Mouse (Mus musculus) embryo, embryonic 11.5 days (tissue): Measurements from ENCODE around the gene Fry.

Experiments used
- DNase-seq: peaks from one replicate; pipeline ENCODE4 v3.0.0-alpha.2; 2012; ENCODE audit warnings: low read depth, low spot score

Fry gene

GRCm38 (mm10) chr5:150220333-150220732, 101.9 kb downstream of the Fry start:
- DNase-seq = no peak

- DNase-seq = no peak
These were observed 103.4 kb downstream of the Fry start for GRCm38 (mm10) chr5:150221806-150222205.

GRCm38 (mm10) chr5:150223546-150224239, 105.2 kb downstream of the Fry start:
- DNase-seq = no peak

DNA sequence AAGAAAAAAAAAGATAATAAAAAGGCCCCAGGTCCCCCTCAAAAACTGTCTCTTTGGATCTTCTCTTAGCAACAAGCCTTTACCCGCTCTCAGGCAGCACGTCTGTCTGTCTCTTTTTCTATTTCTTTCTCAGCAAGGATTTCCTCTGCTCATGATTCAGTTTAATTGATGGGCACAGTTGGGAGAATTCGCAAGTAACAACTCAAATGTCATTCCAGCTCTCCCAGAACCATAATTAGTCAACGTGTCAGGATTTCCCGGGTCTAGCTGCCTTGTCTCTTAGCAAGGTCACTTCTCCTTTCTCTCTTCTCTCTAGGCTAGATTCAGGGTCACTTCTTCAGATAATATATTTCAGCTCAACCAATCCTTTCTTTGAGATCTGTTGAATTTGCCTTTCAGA, 110.6 kb downstream of the Fry start:
- DNase-seq = no peak

GRCm38 (mm10) chr5:150229776-150230175, 111.3 kb downstream of the Fry start:
- DNase-seq = no peak

DNA sequence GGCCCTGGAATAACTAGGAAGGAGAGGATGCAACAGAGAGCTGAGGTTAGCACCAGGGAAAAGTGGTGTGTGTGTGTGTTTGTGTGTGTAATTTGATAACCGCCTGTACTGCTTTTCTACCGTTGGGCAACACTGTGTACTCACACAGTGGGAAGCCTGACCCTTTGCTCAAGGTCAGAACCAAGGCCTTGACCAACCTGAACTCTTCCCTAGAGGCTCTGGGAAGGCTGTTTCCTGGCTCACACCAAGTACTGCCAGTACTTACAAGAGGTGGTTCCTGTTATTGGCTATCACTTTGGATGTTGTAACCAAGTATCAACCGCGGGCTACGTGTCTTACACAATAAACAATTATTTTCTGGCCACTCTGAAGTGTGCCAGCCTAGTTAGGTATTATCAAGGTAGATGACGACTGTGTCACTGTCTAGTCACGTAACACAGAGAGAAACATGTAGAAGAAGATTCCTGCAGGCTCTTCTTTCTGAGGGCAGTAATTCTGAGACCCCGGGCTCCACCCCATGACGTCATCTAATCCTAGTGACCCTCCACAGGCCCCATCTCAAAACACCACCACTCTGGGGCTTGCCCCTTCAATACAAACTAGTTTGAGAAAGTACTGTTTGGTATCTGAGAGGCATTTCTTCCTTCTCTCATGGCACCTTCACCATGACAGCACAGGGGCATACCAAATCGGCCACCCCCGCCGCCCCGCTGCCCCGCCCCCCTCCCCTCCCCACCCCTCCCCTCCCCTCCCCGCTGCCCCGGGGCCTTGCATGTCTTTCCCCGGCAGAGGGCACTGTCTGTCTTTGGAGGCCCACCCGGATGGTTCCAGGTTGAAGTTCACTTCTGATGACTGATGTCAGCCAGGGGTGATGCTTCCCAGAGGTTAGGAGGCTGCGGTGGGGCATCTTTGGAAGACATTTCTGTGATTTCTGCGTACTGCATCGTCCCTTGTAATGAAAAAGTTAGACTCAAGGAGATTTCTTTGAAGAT, 114.0 kb downstream of the Fry start:
- DNase-seq = peak; percentile 13

DNA sequence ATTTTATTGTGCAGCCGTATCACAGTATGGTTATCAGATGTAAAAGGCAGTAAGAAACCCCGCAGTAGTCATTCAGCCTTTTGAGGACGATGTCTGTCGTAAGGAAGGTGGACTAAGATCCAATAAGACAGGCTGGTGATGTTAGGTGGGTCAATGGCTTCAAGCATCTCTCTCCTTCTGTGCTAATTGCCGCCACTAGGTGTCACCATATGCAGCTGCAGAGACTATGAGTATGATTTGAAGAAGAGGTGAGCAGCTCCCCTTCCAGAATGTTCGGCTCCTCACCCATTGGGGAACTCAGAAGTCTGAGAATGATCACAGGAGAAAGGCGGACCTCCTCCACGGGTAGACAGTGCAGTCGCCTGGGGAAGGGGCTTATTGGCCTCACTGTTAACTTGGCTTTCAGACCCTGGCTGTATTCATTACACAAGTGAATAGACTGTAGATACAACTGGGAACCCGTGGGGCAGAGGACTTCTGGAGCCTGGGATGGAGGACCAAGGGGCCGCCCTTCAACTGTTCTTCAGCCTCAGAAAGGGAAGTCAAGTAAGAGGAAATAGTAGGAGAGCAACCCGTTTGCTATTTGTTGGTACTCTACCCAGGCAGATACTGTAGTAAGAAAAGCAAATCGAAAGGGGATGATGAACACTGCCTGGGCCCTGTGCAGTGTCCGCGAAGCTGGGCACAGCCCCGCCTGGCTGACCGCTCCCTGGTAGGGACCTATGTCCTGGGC, 114.9 kb downstream of the Fry start:
- DNase-seq = peak; percentile 56

- no peak for DNase-seq
These were observed 117.5 kb downstream of the Fry start for GRCm38 (mm10) chr5:150235931-150236330.

DNA sequence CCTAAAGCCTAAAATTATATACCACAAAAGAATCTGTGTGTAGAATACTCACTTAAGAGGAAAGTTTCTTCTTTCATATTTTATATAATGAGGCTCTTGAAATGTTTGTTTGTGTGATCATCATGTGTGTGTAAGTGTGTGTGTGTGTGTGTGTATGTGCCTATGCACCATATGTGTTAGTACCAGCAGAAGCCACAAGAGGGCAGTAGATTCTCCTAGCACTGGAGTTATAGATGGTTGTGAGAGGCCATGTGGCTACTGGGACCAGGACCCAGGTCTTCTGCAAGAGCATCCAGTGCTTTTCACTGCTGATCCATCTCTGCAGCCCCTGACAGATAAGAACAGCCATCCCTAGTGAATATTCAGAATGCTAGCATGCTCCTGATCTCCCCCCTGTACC, 118.2 kb downstream of the Fry start:
- no peak for DNase-seq

DNA sequence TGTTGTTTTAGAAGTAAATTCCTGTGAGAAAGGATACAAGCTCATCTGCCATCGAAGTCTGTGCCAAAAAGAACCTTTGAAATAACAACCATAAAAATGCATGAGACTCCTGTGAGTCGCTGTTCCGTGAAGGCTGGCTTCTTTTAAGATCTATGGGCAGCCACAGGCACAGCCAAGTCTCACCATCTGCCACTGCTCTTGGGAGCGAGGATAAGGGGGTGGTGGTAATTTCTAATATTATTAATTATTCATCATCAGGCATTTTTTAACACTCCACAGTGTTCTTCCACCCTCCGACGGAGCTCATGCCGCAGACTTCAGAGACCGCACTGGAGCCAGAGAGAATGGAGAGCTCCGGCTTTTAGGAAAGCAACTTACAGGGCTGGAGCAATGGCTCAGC, 123.2 kb downstream of the Fry start:
- DNase-seq = no peak

DNA sequence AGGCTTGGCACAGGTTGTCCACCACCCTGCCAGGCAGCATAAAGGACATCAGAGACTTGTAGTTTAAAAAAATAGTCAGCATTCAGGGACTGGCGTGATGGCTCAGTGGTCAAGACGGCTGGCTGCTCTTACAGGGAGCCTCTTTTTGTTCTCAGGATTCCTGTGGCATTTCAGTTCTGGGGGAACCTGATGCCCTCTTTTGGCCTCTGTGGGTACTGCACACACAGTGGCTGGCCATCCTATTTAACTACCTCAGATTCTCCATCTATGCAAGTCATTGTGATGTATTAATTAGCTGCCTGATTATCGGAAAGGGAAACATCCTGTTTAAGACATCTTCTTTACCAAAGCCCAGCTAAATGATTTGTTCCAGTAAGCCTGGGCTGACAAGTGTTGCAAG, 128.3 kb downstream of the Fry start:
- no peak for DNase-seq

- DNase-seq = no peak
These were observed 139.3 kb downstream of the Fry start for GRCm38 (mm10) chr5:150257764-150258163.

DNA sequence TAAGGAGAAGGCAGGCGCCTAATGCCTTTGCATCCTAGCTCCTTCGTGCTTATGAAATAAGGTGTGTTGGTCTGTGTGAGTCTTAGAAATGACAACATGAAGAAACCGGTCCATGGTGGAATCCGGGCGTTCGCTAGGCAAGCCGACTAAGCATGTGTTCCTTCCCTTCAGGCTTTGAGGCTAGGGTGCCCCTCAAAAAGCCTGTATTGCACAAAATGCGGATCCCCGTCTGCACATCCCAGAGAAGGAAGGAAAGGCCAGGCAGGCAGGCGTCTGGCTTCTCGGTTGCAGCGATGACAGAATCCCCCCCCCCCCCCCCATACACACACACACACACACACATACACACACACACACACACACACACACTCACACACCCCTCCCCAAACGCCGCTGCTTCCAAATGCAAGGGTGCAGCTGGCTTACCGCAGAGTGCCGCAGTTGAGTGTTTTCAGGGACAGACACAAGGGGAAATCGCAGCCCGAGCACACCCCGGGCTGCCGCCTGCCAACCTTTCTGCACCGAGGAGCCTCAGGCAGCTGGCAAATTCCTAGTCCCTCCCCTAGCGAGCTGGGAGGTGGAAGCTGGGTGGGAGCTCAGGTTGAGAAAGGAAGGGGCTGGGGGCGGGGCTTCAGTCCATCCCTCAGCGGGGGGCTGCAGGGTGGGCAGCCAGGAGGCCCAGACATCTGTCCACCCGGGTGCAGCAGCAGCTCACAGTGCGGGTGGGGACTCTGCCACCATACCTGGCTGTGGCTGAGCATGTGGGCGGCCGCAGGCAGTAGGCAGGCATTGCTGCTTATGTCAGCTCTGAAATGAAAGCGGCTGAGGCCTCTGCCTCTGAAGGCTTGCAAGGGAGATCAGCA, 141.0 kb downstream of the Fry start:
- DNase-seq = peak; percentile 31

- DNase-seq = no peak
These were observed 141.6 kb downstream of the Fry start for GRCm38 (mm10) chr5:150260054-150260386.

DNA sequence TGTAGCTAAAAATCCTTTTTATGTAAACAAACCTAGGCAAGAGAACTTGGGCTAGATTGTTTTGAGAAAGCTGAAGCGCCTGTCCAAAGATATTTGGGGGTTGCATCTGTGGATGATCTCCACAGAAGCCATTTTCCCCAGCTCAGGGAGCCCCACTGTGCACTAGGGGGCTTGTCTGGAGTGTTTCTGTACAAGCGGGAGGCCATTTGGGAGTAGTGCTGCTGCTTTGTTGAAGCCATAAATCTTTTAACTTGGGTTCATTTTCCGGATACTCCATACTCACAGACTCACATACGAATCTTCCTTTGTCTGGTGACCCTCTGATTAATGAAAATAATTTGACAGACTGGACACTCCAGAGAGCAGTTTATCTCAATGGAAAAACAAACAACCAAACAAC, 142.9 kb downstream of the Fry start:
- DNase-seq = no peak

GRCm38 (mm10) chr5:150262046-150262716, 143.7 kb downstream of the Fry start:
- DNase-seq = no peak

DNA sequence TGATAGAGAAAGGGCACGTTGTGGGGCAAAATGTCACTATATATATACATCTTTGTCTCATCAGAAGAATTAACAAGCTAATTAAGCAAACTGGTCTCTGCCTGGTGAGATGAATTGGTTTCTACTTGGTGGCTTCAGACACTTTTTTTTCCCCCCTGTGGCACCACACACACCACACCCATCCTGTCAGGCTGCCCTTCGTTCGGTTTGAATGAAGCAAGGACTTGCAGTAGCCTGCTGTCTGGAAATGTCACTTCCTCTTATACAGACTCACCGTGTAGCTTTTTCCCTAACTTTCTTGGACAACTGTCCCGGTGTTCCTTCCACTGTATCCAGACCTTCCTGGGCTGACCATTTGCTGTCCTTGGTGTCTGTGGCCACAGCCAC, 144.3 kb downstream of the Fry start:
- DNase-seq = no peak

GRCm38 (mm10) chr5:150263162-150263561, 144.7 kb downstream of the Fry start:
- DNase-seq = no peak

- no peak for DNase-seq
These were observed 145.2 kb downstream of the Fry start for GRCm38 (mm10) chr5:150263656-150264055.

GRCm38 (mm10) chr5:150265005-150265404, 146.6 kb downstream of the Fry start:
- DNase-seq = no peak

GRCm38 (mm10) chr5:150265953-150266352, 147.5 kb downstream of the Fry start:
- no peak for DNase-seq
